Mouse (Mus musculus) right cerebral cortex, postnatal 25 days (tissue): Measurements from ENCODE around the gene Parm1.

Experiments used
- DNase-seq: peaks from one replicate; pipeline ENCODE4 v3.0.0; 2022

The Parm1 gene

DNA sequence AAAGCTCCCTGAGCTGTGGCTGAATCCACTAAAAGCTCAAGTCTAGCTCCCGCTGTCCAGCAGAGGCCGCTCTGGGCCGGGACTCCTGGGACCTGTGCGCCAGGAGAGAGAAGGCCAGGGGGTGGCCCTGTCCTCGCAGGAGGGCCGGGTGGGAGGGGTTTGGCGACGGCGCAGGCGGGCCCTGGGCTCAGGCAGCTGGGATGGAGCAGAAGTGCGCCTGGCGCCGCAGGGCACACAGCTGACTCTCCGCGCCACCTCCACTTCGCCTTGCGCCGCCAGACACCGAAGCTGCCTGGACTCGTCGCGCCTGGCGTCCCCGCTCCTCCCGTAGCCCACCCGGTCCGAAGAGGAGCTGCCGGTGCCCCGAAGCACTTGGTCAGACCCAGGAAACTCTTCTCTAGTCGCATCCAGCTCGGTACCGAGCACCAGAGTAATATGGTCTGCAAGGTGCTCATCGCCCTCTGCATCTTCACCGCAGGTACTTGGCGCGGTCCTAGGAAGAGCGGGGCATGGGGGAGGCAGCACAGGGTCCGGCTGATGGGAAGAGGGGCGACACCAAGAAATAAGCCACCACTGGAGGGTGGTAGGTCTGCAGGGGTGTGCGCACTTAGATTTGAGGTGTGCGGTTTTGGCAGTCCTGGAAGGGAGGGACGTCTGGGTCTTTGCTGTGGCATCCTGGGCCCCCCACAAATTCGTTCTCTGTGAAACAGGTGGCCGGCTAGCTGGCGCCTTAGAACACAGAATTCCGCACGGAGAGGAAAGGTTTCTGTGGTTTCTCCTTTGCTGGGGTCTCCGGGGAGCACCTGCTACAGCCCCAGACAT lies at the start of gene Parm1:
Gene Parm1, plus strand, starts transcription at position 136 of the 822 bp plus-strand sequence.
- DNase-seq: peak; percentile 80

DNA sequence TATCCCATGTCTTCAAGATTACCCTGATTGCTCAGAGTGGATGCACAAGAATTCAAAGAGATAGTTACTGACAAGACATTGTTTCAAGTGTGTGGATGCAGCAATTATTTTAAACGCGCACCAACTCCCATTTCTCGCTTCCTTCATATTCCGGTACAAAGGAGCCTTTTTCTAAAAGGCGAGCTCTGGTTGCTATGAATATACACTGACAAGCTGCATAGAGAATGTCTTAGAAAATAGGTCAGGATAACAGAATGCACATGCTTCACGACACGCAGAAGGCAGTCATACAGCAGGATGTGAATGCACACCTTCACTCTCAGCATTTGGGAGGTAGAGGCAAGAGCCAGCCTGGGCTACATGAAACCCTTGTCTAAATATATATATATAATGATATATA lies 42.2 kb upstream of the Parm1 start:
- no peak for DNase-seq

DNA sequence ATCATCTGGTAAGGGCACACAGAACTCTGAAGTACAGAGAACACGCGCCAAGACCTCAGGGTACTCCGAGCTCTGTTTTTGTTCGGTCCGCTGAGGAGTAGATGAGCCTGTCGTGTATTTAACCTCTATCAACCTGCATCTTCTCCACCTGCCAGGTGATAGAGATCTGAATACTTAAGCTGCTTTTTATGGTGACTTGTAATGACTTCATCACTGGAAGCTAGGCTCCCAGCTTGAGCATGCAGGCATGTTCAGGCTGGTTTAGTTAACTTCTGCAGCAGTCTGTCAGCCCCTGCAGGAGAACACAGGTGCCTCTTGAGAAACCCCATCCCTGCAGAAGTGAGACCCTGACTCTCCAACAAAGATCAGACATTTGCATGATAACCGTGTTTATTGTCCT lies 40.6 kb upstream of the Parm1 start:
- DNase-seq: no peak

DNA sequence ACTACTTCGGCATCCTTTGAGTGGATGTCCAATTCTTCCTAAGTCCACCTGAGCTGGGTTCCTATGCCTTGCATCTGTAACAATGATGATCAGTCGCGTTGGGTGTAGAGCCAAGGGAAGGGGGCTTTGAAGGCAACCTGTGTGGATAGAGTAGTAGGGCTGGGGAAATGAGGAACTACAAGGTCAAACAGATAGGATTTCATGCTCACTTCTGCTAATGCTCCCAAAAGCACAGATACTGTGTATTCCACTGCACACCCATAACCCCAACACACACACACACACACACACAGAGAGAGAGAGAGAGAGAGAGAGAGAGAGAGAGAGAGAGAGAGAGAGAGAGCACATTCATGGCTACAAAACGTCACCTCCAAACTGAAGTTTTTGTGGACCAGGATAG lies 38.7 kb upstream of the Parm1 start:
- no peak for DNase-seq

DNA sequence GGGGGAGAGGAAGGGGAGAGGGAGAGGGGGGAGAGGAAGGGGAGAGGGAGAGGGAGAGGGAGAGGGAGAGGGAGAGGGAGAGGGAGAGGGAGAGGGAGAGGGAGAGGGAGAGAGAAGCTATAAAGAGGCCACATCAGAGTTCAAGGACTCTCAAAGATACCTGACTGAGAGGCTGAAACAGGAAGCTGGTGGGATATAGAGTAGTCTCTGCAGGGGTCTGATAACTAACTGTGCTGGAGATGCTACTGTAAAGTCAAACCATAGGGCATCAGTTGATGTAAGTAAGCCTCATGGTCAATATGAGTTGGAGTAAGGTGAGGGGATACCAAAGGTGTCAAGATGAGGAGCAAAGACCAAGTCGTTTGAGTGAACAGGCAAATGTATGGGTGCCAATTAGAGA lies 37.3 kb upstream of the Parm1 start:
- no peak for DNase-seq

DNA sequence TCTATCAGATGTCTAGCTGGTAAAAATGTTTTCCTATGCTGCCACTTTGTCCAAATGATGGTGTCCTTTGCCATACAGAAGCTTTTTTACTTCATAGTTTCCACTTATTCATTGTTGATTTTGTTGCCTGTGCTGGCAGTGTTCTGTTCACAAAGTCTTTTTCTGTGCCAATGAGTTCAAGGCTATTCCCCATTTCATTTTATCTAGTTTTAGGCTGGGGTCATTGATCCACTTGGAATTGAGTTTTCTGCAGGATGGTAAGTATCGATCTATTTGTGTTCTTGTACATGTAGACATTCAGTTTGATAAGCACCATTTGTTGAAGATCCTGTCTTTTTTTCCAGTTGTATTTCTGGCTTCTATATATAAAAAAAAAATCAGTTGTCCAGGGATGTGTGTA lies 33.1 kb upstream of the Parm1 start:
- no peak for DNase-seq

DNA sequence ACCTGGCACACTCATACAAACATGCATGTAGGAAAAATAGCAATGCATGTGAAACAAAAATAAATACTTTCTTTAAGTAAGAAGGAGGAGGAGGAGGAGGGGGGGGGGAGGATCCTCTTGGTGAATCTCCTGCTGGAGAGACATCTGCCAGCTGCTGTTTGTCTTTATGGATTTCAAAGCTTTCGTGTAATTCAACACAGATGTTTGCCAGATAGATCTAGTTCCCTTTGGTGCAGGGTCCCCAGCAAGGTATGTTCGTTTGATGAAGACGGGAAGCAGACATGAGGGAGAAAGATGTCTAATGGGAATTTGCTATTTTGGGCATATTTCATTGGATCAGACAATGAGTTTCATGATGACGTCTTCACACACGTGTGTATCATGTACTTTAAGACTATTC lies 23.0 kb upstream of the Parm1 start:
- no peak for DNase-seq

DNA sequence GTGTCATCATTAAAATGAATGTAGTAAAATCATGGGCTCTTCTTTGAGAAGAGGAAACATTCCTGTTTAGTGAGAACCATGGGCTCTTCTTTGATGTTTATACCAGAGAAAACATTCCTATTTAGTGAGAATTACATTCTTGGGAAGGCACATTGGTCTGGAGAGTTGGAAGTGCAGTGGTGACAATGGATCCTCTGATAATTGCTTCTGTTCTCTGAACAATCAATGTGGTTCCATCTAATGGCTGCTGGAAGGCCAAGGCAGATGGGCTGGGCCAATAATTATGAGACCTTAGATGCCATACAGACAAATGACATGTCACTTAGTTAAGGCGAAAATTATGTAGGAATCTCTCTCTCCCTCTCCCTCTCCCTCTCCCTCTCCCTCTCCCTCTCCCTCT lies 16.1 kb upstream of the Parm1 start:
- DNase-seq: no peak

DNA sequence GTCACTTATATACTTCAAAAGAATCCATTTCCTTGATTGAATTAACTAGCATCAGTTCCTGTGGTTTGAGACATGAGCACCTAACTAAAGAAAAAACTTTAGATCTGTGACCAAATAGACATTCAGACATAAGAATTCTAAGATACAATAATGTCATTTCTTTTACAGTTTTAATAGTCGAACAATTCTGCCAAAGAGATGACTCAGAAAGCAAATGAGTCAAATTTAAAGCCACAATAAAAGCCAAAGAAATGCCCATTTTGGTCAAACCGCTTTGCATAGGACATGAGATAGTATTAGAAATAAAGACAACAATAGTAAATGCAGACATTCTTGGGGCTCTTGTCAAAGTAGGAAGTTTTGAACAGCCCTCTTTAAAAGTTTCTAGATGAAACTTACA lies 15.0 kb upstream of the Parm1 start:
- DNase-seq: no peak

DNA sequence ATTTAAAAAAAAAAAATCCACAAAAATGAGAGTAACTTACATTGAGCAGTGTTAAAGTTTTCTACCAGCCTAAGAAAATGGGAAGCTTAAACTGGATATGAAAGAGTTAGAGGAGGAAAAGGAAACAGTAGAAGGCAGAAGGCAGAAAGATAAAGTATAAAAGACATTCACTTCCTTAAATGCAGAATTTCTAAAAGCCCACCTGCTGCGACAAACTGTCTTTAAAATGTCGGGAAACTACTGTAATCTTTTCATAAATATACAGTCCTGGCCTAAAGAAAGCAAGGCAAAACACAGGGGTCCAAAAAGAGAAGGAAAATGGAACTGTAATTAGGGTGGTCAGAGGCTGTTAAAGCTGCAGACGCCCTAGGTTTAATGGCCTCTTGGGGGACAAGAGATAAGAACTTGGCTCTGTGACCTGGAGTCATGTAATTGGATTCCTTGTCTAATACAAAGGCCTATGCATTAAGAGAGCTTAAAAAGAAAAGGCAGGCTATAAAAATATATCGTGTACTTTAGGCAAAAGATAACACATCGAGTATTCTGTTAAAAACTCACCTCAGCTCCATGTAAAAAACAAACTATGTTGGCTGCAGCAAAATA lies 13.0 kb upstream of the Parm1 start:
- DNase-seq: no peak

DNA sequence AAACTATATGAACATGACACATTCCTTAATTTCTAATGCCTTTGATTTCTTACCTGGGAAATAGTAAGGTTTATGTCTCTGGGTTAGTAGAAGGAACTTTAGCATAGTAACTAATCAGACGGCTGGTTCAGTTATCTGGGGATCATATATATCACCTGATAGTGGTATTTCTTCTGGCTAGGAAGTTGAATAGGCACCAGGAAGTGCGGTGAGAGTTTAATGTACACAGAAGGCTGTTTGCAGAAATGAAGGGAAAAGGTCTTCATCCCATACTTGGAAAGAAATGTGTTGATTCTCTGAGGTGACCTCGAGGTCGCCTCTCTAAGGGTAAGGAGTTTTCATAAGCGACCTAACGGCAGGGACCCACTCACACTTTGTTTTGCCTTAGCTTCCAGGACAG lies 338 bp upstream of the Parm1 start:
- no peak for DNase-seq

DNA sequence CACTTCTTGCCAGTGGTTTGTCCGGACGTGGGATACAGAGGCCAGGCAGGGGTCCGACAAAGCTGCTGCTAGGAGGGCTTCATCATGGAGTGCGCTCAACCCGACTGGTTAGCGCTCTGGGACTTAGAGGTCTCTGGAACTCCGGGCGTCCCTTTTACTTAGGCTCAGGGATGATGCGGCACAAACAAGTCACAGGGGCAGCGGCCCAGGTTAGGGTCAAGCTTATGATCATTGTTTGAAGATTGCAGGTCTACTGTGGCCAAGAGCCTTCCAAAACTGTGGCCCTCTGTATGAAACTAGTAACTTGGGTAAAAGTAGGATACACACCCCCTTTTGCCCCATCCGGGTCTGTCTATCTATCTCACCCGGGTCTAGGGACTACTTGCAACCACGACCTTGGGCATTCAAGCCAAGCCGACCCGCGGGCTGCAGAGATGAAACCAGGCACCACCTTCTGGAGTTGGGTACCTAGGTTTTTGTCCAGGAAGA lies 931 bp downstream of the Parm1 start:
- no peak for DNase-seq

DNA sequence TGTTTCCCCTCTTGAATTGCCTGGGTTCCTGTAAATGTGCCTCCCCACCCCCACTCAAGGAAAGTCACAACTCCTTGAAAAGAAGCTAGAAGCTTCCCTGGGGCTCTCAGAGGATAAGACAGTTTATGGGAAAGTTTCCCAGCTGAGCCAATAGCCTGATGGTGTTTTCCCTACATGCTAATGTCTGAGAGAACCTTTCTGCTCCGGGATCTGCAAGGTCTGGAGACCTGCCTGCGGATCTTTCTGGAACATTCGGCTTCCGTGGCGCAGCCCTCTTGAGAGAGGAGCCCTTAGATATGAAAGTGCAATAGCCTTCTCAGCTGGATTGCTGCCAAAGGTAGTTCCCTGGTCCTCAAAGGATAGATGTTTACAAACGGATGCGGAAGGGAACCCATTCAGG lies 1.5 kb downstream of the Parm1 start:
- peak; percentile 11 for DNase-seq

DNA sequence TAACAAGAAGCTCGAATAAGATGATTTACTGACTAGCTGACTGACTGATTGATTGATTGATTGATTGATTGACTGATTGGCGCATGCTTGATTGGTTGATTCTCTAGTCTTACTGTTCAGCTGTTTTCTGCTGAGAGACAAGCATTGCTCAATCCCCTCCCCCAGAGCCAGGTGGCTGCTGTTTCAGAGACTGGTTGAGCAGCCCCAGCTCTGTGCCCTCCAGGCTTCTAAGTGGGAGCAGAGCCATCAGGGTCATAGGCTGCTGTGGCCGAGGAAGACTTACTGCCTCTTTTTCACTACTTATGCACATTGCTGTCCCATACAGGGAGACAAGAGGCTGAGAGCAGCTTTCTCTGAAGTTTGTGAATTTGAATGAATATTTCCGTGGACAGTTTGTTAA lies 2.1 kb downstream of the Parm1 start:
- no peak for DNase-seq

DNA sequence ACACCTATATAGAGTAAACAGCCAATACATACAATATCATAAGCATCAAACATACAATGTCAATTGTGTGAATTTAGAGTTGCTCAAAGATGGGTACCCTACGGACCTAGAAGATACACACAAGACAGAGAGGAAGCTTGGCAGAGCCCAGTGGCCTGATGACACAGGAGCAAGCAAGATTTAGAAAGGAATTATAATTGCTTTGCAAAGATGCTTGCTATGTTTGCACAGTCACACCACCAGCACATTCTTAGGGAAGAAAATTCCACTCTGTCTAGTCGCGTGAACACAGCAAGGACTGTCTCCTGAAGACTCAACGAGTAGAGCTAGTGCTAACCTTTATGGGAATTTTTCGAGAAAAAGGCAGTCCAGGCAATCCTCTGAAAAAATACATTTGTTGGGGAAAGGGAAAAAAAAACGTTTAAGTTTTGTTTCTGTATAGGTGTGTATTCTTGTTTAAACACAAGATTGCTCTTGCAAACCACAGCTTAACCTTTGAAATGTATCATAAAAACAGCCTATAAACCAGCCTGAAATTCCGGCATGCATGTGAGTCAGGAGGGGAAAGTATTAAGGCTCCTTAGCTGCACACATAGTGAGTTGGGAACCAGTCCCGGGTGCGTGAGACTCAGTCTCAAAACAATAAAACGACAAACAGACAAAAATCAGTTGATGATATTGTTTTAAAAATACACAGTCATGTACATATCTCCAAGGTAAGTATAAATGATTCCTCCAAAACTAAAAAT lies 15.5 kb downstream of the Parm1 start:
- DNase-seq: no peak

DNA sequence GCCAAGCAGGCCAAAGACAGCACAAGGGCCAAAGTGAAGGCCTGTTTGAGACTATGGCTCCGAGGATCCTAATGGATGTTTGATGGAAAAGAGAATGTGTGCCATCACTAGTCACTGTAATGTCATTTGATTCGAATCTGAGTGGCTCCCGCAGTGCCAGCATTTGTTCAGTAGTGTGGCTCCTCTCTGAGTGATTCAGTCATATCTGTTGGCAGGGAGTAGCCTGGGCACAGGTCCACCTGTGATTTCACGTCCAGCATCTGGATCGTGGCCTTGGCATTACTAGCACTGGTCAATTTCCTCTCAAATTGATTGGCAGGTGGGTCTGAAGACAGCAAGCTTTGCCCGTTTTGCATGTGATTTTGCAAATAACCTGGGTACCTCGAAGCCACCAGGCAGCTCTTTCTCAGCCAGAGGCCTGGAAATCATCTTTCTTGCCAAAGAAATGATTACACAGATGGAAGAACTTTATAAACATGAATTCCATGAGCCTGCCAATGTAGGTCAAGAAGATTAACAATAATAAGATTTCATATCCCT lies 41.7 kb downstream of the Parm1 start:
- no peak for DNase-seq

DNA sequence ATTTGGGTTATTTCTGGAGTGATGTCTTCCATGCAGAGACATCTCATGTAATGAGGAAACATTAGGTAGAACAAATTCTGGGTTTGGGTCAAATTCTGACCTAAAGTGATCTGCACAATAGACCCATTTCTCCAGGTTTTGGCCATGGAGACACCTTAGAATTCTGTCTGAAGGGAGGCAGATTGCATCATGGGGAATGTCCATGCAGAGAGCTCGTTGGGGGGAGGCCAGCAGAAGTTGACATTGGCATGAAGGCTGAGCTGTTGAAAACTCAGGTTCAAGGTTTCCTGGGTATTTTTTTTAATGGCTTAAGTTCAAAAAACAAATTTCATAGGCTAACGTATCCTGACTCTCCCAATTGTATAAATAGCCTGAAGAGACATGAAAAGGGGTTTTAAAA lies 42.3 kb downstream of the Parm1 start:
- no peak for DNase-seq

DNA sequence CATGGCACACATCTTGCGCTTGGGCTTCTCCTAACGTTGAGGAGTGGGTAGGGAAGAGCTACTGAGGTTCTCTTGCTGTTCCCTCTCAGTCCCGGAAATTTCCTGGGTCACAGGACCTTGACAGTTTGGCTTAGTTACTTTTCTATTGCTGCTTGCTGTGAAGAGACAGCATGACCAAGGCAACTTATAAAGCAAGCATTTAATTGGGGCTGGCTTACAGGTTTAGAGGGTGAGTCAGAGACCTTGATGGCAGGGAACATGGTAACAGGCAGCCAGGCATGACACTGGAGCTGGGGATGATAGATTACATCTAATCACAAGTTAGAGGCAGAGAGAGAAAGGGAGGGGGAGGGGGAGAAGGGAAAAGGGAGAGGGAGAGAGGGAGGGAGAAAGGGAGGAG lies 44.0 kb downstream of the Parm1 start:
- DNase-seq: no peak

DNA sequence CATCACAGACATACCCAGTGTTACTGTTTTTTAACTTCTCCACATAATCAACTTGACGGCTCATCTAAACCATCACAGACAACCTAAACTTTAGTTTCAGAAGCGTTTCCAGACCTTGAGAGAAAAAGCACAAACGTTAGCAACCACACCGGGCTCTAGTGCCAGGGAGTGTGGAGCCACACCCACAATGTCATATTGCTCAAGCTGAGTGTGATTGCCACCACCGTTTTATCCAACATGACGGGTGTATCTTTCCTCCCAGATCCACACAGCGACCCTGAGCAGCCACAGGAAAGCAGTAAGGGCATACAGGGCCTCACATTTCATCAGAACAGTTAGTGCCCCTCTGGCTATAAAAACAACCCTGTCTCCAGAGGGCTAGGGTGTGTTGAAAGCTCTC lies 45.1 kb downstream of the Parm1 start:
- DNase-seq: no peak

DNA sequence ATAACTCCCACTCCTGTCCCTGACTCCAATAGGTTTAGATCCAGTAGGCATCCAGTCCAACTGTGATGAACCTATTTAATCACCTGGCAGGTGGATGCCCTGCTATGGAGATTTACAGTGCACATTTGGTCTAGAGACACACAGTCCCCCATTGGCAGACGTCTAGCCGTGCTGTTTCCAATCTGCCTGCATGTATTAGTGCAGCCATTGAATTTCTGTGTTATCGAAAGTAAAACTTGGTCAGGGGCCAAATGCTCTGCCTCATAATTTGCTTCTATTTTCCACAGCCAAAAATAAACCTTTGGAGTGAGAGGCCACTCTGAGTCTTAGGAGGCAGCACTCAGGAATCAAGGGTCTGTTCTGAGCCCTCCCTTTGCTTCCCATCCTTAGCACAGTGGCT lies 46.6 kb downstream of the Parm1 start:
- DNase-seq: no peak

DNA sequence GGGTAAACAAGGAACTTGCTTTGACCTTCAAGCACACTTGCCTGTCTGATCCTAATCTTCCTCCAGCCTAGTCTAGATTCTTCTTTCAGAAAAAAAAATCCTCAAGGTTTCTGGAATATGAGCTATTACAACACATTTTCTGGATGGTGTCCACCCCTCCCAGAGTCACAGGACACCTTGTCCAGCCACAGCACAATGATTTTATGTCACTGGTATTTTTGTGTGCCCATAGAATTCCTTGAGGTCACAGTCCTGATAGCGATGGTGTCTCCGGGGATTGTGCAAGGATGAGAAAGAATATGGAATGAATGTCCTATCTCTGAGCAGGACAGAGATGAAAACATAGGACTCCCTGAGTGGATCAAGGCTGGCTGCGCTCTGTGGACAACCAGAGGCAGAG lies 48.0 kb downstream of the Parm1 start:
- no peak for DNase-seq

DNA sequence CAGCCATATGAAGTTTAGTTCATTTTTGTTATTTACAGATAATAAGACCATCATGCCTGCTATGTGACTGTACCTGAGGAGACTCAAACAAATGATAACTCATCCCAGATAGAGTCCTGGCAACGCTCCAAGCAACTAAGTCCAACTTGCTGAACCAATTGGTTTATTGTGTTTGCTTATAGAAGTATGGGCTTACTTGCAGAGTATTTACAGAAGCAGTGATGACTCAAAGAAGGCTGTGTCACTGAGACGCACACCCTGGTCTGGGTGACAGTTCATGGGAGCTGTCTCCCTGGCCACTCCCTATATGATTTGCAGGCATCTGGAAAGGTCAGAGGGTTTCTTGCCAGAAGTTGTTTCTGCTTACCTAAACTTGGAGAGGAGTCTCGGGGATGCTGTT lies 49.2 kb downstream of the Parm1 start:
- DNase-seq: no peak

DNA sequence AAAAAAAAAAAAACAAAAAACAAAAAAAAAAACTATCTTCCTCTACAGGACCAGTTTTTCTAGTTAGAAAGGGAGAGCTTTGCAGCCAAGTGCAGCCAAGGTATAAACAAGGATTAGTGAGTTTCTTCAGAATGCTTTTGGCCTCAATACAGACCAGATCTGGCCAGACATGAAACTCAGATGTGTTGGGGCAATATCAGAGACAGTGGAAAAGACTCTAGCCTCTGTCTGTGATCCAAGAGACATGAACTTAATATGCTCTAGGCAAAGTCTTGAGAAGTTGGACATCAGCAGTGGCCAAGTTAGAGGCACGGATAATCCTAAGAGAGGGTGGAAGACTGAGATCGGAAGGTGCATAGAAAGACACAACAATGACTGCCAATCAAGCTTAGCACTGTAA lies 56.8 kb downstream of the Parm1 start:
- DNase-seq: no peak

DNA sequence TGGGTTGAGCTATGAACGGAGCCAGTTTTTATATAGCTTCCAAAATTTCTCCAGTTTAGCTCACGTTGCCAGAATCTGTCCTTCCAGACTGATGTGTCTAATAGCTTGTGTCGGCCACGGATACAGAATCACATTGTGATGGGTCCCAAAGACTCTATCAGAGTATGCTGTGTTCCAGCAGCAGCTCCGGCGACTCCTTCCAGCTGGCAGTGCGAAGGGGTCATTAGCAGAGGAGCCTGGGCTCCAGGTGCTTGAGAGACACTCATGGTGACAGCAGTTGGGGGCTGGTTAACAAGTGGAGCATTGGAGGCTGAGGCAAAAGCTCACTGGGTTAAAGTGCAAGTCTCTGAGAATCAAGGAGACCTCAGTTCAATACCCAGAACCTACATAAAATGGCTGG lies 61.5 kb downstream of the Parm1 start:
- DNase-seq: no peak
